Mouse (Mus musculus) liver, embryonic 11.5 days (tissue): ENCODE results near the gene Spag8. TPM values are rescaled to one million over a fixed set of nuclear protein-coding genes. Genes with fewer than 3 reads are reported as not detected.

Experiments used
- ATAC-seq: fragments of 200-750 bp; cut with Nextera tagmentation; replicated peaks from 2 replicates; pipeline ENCODE4 v1.8.0; 2017; ENCODE audit warnings: moderate number of reproducible peaks, mild to moderate bottlenecking, moderate TSS enrichment, moderate library complexity; ENCODE audit not compliant: low FRiP score
- DNase-seq: peaks from one replicate; pipeline ENCODE4 v3.0.0-alpha.2; 2017; ENCODE audit warnings: low spot score
- H3K27ac ChIP-seq: fragments of 300-500 bp; sonication (generic); 2 replicates; pipeline ENCODE4 v1.5.1; 2014; ENCODE audit warnings: mild to moderate bottlenecking, low read depth, low read length, control low read depth
- H3K27me3 ChIP-seq: fragments of 300-500 bp; sonication (generic); replicated peaks from 2 replicates; pipeline ENCODE4 v1.6.1; 2014; ENCODE audit warnings: low read length, mixed read lengths; ENCODE audit not compliant: control insufficient read depth, insufficient read depth
- H3K36me3 ChIP-seq: fragments of 300-500 bp; sonication (generic); 2 replicates; pipeline ENCODE4 v1.6.1; 2014; ENCODE audit warnings: mild to moderate bottlenecking, low read length, moderate library complexity, mixed read lengths; ENCODE audit not compliant: control insufficient read depth, insufficient read depth
- H3K4me1 ChIP-seq: fragments of 300-500 bp; sonication (generic); replicated peaks from 2 replicates; pipeline ENCODE4 v1.6.1; 2014; ENCODE audit warnings: low read length, mixed read lengths; ENCODE audit not compliant: control insufficient read depth, insufficient read depth
- H3K4me2 ChIP-seq: fragments of 300-500 bp; sonication (generic); 2 replicates; pipeline ENCODE4 v1.6.1; 2014; ENCODE audit warnings: mild to moderate bottlenecking, control low read depth, moderate library complexity
- H3K4me3 ChIP-seq: fragments of 300-500 bp; sonication (generic); 2 replicates; pipeline ENCODE4 v1.5.1; 2014; ENCODE audit warnings: low read depth, low read length, control low read depth
- H3K9ac ChIP-seq: fragments of 300-500 bp; sonication (generic); 2 replicates; pipeline ENCODE4 v1.6.1; 2014; ENCODE audit warnings: low read depth, low read length, control low read depth
- H3K9me3 ChIP-seq: fragments of 300-500 bp; sonication (generic); 2 replicates; pipeline ENCODE4 v1.6.1; 2016; ENCODE audit warnings: low read length, inconsistent platforms, mixed read lengths; ENCODE audit not compliant: control insufficient read depth
- WGBS: fragments of 180-500 bp; shearing (Covaris S2); extraction: QIAGEN DNeasy Blood & Tissue Kit; methylation state at CpG from one replicate; pipeline ENCODE4 v1.1.7; 2014; 5-methylcytosine and 5-hydroxymethylcytosine counted together
- polyA plus RNA-seq: library from polyadenylated mRNA; unstranded; fragments of >200 nt; fragmentation: Nextera tagmentation; extraction: Ambion mirVana; gene quantifications from 2 replicates; pipeline ENCODE4 v1.2.1, GENCODE M21; 2014

Gene Spag8
- polyA plus RNA-seq, 1 experiment from 2014 or later = 1.5 TPM

DNA sequence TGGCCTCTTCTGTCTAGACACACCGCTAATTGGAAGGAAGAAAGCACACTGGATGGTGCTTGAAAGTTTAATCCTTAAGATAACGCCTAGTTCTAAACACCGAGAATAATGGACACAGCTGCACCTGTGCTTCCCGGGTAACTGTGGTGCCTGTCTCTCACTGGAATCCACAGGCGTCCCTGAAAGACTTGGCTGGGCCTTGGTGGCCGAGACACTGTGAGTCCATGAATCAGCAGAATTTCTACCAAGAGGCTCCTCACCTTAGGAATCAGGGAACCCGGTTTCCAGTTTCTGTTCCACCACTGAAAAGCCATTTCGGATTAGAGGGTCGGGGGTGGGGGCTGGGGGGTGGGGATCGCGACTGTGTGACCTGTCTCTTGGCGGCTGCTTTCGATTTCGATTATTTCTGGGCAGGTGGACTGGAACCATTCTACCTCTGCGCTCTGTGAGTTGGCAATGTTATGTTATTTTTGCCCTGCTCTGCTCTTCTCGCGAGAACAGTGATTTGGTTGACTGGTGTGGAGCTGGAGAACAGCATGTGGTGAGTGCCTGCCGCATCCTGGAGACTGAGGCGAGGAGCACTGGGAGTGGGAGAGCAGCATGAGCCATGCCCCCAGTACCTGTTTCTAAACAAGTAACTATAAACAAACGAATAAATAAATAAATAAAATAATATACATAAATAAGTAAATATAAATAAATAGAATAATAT lies 24.1 kb downstream of the Spag8 start:
- H3K36me3 ChIP-seq = no peaks in the 10 kb centered on the region
- H3K4me1 ChIP-seq = 0 out of 2 replicates have a peak, but pooled peaks cover 8% of the 10 kb centered on the region
- peaks cover 9% of the 10 kb centered on the region for H3K9me3 ChIP-seq
- no peak overlapping the region for H3K4me2 ChIP-seq
- no peak overlapping the region for H3K4me3 ChIP-seq
- peak; percentile 31 for DNase-seq
- WGBS = 50% methylated on average over 20 of the region's 20 CpGs
- ATAC-seq = peak; percentile 21; the same call in 1 of the 2 replicates
- no peak overlapping the region for H3K9ac ChIP-seq
- peaks cover 26% of the 10 kb centered on the region for H3K27me3 ChIP-seq
- no peak overlapping the region for H3K27ac ChIP-seq

- Histone ChIP-seq H3K4me1 (no peaks in the 10 kb centered on the region), H3K4me2 (no peak overlapping the region), H3K9ac (no peak overlapping the region), H3K36me3 (no peaks in the 10 kb centered on the region), H3K27me3 (0 out of 2 replicates have a peak, but pooled peaks cover 2% of the 10 kb centered on the region), H3K27ac (no peak overlapping the region), H3K9me3 (peaks cover 5% of the 10 kb centered on the region), H3K4me3 (no peak overlapping the region)
- 68% methylated on average over 4 of the region's 4 CpGs for WGBS
- DNase-seq (no peak), ATAC-seq (no peak)
These were observed 33.1 kb downstream of the Spag8 start for GRCm38 (mm10) chr4:43620146-43620778.

GRCm38 (mm10) chr4:43613060-43613730 lies 40.2 kb downstream of the Spag8 start:
- peak overlapping the region; percentile 48 for H3K4me2 ChIP-seq
- H3K36me3 ChIP-seq = no peaks in the 10 kb centered on the region
- H3K27me3 ChIP-seq = no peaks in the 10 kb centered on the region
- DNase-seq (no peak), ATAC-seq (peak; percentile 87)
- H3K9ac ChIP-seq = peak overlapping the region; percentile 36; the same call in 1 of the 2 replicates
- 52% methylated on average over 3 of the region's 3 CpGs for WGBS
- H3K4me1 ChIP-seq = peaks cover 4% of the 10 kb centered on the region; the same call in 1 of the 2 replicates
- no peaks in the 10 kb centered on the region for H3K9me3 ChIP-seq
- H3K4me3 ChIP-seq = no peak overlapping the region
- peak overlapping the region; percentile 74 for H3K27ac ChIP-seq

DNA sequence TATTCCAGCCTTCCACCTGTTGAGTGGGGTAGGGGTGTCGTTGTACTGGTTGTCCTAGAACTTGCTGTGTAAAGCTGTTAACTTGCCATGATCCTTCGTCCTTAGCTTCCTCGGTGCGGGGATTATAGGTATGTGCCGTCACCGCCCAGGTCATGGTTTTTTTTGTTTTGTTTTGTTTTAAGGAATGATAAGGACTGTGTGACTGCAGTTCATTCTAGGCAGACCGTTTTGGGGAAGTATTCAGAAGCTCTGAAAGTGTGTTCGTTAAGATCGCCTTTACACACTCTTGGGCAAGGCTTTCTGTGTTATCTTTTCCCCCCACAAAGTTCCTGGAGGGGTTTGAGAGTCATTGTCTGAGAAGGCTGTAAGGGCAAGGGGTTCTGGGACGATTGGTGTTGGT lies 40.9 kb downstream of the Spag8 start:
- ATAC-seq (peak; percentile 91), DNase-seq (no peak)
- Histone ChIP-seq H3K9ac (no peak overlapping the region; the same call in 1 of the 2 replicates), H3K4me3 (no peak overlapping the region; the same call in 1 of the 2 replicates), H3K27me3 (no peaks in the 10 kb centered on the region), H3K9me3 (no peaks in the 10 kb centered on the region), H3K4me2 (peak overlapping the region; percentile 48), H3K36me3 (no peaks in the 10 kb centered on the region), H3K4me1 (peaks cover 4% of the 10 kb centered on the region; the same call in 1 of the 2 replicates), H3K27ac (peak overlapping the region; percentile 74)
- WGBS = 34% methylated on average over 10 of the region's 10 CpGs

DNA sequence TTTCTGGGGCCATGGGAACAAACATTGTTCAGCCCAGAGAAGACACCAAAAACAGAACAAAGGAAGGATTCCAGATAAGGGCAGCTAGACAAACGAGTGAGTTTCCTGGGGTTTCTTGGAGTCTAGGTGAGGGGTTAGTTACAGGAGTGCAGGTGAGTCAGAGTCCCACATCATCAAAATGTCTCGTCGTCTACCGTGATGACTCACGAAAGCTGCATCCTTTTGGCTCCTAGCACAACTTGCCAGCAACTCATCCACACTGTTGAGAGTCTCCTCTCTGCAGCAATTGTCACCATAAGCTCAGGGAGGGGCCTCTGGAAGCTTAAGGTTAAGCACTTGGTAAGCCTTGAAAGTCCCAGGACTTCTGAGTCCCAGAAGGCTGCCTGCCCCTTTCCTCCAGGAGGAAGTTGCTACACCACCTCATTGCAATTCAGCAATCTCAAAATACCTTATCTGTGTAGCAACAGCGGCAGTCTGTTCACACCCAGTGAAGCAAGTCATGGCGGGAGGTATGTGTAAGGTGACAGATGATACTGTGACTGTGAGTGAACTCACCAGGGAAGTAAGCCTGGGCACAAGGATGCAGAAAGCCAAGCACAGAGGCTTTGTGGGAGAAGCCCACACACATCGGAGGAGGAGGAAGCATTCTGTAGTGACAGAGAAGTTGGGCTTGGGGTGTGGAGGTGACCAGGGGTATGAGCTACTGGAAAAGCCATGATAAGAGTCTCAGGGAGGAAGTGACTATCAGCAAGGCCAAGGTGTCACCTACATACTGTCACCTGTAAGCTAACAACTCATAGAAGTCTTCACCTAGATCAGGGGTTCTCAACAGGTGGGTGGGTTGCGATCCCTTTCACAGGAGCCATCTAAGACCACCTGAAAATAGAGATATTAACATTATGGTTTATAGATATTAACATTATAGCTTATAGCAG lies 48.4 kb downstream of the Spag8 start:
- Histone ChIP-seq H3K9ac (peak overlapping the region; percentile 43; the same call in 1 of the 2 replicates), H3K4me1 (peaks cover 22% of the 10 kb centered on the region), H3K4me3 (no peak overlapping the region), H3K27me3 (no peaks in the 10 kb centered on the region), H3K27ac (peak overlapping the region; percentile 75), H3K9me3 (no peaks in the 10 kb centered on the region), H3K4me2 (peak overlapping the region; percentile 19), H3K36me3 (no peaks in the 10 kb centered on the region)
- ATAC-seq (peak; percentile 94), DNase-seq (no peak)
- WGBS = 45% methylated on average over 9 of the region's 9 CpGs

DNA sequence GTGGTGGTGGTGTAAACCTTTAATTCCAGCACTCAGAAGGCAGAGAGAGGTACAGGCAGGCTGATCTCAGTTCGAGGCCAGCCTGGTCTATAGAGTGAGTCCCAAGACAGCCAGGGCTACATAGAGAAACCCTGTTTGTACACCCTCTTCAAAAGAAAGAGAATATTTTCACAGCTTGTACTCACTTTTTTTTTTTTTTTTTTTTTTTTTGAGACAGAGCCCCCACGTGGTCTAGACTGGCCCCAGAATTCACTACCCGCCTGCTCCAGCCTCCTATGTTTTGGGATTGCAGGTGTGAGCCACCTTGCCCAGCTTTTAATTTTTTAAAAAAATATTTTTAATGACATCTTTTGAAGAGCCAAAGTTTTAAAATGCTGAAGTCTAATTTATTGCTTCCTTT lies 49.3 kb downstream of the Spag8 start:
- H3K27me3 ChIP-seq = no peaks in the 10 kb centered on the region
- no peak overlapping the region for H3K4me2 ChIP-seq
- WGBS = 68% methylated on average over 3 of the region's 3 CpGs
- peaks cover 25% of the 10 kb centered on the region for H3K4me1 ChIP-seq
- no peak for DNase-seq
- no peaks in the 10 kb centered on the region for H3K9me3 ChIP-seq
- ATAC-seq = no peak
- H3K4me3 ChIP-seq = no peak overlapping the region
- no peaks in the 10 kb centered on the region for H3K36me3 ChIP-seq
- H3K9ac ChIP-seq = peak overlapping the region; percentile 28; the same call in 1 of the 2 replicates
- no peak overlapping the region for H3K27ac ChIP-seq
